Mouse (Mus musculus): ENCODE data around the gene Reps1.

The Reps1 gene

DNA sequence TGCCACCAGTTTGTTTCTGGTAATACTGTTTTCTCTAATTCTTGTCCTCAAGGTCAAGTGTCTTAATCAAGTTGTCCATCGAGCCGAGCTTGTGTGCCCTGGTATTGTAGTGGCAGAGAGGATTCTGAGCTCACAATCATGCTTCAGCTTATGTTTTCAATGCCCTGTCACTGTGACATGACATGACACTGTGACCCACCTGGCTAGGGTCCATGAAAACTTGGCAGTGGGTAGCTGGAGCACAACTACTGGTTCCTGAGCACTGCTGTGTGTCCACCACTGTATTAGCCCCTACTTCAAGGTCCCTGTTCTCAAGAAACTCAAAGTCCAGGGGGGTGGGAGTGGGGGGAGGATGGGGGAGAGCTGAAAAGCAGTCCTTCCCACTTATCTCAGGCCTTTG is 85.7 kb downstream of the Reps1 start:
- DNase-seq = no peak

DNA sequence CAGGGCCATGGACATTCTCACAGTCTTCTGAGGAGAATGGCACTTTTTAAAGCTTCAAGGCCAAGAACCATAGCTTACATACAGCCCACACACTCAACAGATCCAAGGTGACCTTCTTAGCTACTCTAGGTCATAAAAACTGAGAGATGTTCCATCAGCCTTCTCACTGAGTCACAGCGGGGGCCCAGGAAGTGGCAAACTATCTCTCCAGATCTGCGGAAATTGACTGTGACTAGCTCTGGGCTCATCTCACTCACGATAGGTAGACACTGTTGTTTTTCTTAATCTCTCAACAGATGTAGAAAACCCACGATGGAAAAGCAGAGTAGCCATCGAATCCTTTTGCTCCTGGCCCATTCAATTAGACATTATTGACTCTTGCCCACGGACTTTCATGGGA is 86.6 kb downstream of the Reps1 start:
- no peak for DNase-seq

DNA sequence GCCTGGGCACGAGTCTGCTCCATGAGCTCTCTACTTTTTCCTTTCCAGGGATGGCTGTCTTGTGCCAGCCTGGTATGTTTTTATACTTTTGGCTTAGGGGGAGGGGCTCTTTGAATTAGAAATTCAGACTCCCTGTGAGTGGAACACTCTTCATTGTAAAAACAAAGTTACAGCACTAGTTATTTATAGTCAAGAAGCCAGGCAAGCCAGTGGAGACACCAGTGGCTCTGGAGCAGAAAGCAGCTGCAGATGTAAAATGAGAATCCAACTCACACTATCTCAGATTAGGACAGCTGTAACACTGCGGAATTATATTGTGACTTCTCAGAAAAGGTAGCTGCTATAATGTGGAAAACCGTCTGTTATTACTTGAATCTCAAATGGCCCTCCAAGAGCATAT is 91.6 kb downstream of the Reps1 start:
- DNase-seq = no peak

DNA sequence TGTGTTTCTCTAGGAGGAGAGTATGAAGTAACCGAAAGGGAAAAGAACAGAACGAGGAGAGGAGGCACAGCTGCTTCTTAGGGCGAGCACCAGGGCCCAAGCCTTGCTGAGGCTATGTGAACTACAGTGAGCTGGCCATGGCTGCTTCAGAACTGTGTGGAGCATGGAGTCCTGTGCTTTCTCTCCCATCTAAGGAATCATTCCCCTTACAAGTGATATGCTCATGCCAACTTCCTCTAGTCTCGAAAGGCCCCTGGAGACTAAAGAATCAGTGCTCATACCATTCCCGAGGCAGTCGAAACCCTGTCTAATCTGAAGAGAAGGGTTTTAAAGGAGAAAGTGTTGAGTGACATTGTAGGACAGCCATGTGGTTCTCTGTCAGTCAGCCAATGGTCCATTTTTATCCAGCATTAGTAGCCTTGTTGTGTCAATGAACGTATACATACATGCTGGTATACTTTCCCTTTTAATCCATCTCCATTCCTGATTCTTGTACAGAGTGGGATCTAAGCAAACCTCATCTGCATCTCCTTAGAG is 106.8 kb downstream of the Reps1 start:
- DNase-seq = no peak

All from lung, adult 18-20 months (tissue).